Mouse (Mus musculus) embryo, embryonic 10 days (tissue): Measurements from ENCODE around the gene Neurl2.
A peak's percentile ranks its signal among the peaks of the same experiment; 100 is the strongest.
"Not testable (repeated sequence)": the region's sequence is repeated elsewhere in the genome, so short reads cannot be mapped to it uniquely, and the experiment has no call there.

Experiments
- DNase-seq: peaks from one replicate; pipeline ENCODE4 v3.0.0-alpha.2; 2015; ENCODE audit warnings: low spot score

The Neurl2 gene

GRCm38 (mm10) chr2:164833314-164833959 is at the start of gene Neurl2:
TSS of gene Neurl2 (minus strand) at chr2:164833456.
- DNase-seq: peak; percentile 98

- peak; percentile 50 for DNase-seq
Measured at GRCm38 (mm10) chr2:164882619-164883018, 49.4 kb upstream of the Neurl2 start.

GRCm38 (mm10) chr2:164879568-164880277 is 46.5 kb upstream of the Neurl2 start:
- DNase-seq: peak; percentile 96

DNA sequence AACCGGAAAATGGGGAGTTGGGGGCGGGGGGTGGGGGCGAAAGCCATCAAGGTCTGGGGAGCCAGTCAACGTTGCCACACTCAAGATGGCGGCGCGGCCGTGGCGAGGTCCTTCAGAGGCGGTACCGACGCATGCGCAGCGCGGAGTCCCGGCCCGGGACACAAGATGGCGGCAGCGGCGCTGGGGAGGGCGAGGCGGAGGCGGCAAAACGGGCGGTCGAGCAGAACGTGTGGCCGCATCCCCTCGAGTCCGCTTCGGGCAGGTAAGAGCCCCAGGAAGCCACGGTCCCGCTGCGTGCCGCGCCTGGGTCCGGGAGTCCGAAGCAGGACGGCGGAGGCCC is 45.9 kb upstream of the Neurl2 start, which contains the start of gene Pcif1:
TSS of gene Pcif1 (plus strand) at position 77 of the 340 bp plus-strand sequence.
- peak; percentile 97 for DNase-seq

GRCm38 (mm10) chr2:164878509-164879227 is 45.4 kb upstream of the Neurl2 start:
- DNase-seq: peak; percentile 76

DNA sequence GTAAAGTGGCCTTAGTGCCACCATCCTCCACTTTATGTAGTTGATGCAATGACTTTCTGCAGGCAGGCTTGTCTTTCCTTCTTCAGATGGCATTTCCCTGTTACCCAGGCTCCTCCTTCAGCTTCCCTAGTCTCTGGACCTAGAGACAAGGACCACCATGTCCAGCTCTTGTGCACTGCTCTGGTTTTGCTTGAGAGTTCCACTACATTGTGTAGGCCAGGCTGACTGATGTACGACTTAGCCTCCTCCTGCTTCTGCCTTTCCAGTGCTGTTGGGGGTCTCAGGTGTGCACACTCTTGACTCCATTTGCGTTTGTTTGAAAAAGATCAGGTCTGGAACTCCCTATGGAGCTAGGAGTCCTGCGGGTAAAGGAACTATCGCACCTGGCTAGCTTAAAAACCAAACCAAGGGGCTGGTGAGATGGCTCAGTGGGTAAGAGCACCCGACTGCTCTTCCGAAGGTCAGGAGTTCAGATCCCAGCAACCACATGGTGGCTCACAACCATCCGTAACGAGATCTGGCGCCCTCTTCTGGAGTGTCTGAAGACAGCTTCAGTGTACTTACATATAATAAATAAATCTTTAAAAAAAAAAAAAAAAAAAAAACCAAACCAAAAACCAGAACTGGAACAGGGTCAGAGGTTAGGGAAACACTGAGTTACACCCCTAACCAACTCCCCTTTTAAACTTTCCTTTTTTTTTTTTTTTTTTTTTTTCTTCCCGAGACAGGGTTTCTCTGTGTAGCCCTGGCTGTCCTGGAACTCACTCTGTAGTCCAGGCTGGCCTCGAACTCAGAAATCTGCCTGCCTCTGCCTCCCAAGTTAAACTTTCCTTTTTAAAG is 44.3 kb upstream of the Neurl2 start:
- DNase-seq: not testable (repeated sequence)

GRCm38 (mm10) chr2:164875648-164876047 is 42.4 kb upstream of the Neurl2 start:
- not testable (repeated sequence) for DNase-seq

- peak; percentile 35 for DNase-seq
Measured at GRCm38 (mm10) chr2:164874239-164874769, 41.0 kb upstream of the Neurl2 start.

GRCm38 (mm10) chr2:164873621-164874020 is 40.4 kb upstream of the Neurl2 start:
- no peak for DNase-seq

DNA sequence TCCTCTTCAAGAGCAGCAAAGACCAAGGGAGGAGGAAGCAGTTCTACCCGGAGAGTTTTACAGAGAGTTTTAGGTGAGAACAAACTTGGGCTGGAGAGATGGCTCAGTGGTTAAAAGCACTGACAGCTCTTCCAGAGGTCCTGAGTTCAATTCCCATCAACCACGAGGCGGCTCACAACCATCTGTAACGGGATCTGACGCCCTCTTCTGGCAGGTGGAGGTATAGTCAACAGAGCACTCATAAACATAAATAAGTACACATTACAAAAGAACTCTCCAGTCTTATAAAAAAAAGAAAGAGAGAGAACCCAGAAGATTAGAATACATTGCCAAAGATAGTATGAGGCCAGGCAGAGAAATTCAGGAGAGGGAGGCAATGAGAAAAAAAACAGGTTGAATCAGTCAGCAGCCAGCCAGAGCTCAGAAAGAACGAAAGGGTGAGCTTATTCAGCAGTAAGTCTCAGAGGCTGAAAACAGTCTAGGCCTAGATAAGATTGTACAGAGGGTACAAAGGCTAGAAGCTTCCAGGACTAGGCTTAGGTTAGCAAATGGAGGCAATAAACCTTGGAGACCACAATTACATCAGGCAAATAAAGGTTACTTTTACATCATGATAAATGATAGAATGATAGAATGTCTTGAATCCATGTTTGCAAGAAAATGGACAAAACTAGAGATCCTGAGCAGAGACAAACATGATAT is 38.5 kb upstream of the Neurl2 start:
- no peak for DNase-seq

GRCm38 (mm10) chr2:164868491-164868890 is 35.2 kb upstream of the Neurl2 start:
- DNase-seq: no peak

- DNase-seq: no peak
Measured at GRCm38 (mm10) chr2:164867566-164867965, 34.3 kb upstream of the Neurl2 start.

GRCm38 (mm10) chr2:164866741-164867551 is 33.7 kb upstream of the Neurl2 start:
- DNase-seq: no peak

GRCm38 (mm10) chr2:164864593-164864992 is 31.3 kb upstream of the Neurl2 start:
- DNase-seq: no peak

DNA sequence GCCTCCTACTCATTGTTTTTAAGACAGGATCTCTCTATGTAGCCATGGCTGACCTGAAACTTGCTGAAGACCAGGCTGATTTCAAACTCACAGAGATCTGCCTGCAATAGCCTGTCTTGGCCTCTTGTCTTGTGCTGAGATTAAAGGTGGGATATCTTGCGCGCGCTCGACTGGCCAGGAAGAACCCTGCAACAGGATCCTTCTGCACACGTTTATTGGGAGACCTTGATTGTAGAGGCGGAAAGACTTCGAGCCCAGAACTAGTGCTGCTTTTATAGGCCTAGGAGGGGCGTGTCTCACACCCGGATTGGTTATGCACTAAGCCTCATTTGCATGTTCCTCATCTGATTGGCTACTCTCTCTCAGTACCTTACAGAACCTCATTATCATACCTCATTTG is 30.2 kb upstream of the Neurl2 start:
- not testable (repeated sequence) for DNase-seq

DNA sequence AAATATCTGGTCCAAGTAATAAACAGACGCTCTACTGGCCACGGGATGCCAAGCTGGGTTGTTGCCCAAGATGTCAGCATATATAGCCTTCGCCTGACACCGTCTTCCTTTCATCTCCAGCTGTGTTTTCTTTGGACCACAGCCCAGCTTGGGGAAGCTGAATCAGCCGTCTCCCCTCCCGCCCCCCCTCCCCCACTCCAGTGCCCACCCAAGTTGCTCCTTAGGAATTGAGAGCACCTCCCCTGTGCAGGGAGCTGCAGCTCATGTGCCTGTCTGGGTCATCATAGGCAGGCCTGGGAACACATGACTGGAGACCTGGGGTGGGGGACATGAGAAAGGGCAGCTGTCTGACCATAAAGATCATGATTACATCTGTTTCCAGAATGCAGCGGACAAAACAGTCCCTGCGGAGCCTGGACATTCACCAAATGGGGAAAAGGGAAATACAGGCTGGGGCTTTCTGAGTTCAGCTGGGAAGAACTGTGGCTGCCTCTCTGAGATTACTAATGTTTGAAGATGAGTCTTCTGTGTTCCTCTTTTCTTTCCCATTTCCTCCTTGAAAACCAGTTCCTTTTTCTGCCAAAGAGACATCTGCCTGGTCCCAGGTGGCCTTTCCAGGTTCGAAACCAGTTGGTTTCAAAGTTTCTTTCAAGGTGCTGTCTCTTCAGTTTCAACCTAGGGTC is 29.1 kb upstream of the Neurl2 start:
- DNase-seq: peak; percentile 70

- no peak for DNase-seq
Measured at GRCm38 (mm10) chr2:164861094-164861493, 27.8 kb upstream of the Neurl2 start.

- no peak for DNase-seq
Measured at GRCm38 (mm10) chr2:164859640-164860432, 26.6 kb upstream of the Neurl2 start.

GRCm38 (mm10) chr2:164859155-164859554 is 25.9 kb upstream of the Neurl2 start:
- DNase-seq: peak; percentile 40
